Mouse (Mus musculus): ENCODE results near the gene Serhl. TPM values are rescaled to one million over a fixed set of nuclear protein-coding genes. Genes with fewer than 3 reads are reported as not detected.
"Not testable (repeated sequence)": the region's sequence is repeated elsewhere in the genome, so short reads cannot be mapped to it uniquely, and the experiment has no call there.

Serhl gene
- polyA plus RNA-seq, 1 experiment from 2014 or later, result 32.4 TPM

- H3K4me2 ChIP-seq, result no peak overlapping the region
- no peak overlapping the region for H3K27ac ChIP-seq
- WGBS, result 13% methylated on average over 9 of the region's 11 CpGs
These were observed 23.6 kb downstream of the Serhl start for GRCm38 (mm10) chr15:83112898-83113297.

GRCm38 (mm10) chr15:83114106-83114505 is 24.8 kb downstream of the Serhl start:
- no peak overlapping the region for H3K4me3 ChIP-seq
- no peak overlapping the region for H3K27ac ChIP-seq
- peak overlapping the region; percentile 6; the same call in 1 of the 2 replicates for H3K9ac ChIP-seq
- no peaks in the 10 kb centered on the region for H3K9me3 ChIP-seq
- no peaks in the 10 kb centered on the region for H3K27me3 ChIP-seq
- ATAC-seq (ENCODE audit: low FRiP score), result no peak
- no peak overlapping the region for H3K4me2 ChIP-seq
- H3K36me3 ChIP-seq, result peaks cover 40% of the 10 kb centered on the region
- H3K4me1 ChIP-seq (replicated peaks), result peaks cover 34% of the 10 kb centered on the region
- WGBS, result 61% methylated on average over 9 of the region's 9 CpGs

More at GRCm38 (mm10) chr15:83112898-83113297, 23.6 kb downstream of the Serhl start:
- H3K9ac ChIP-seq, result no peak overlapping the region
- ATAC-seq (ENCODE audit: low FRiP score), result peak; percentile 65
- H3K4me3 ChIP-seq, result no peak overlapping the region
- H3K36me3 ChIP-seq, result peaks cover 31% of the 10 kb centered on the region
- no peaks in the 10 kb centered on the region for H3K27me3 ChIP-seq
- H3K4me1 ChIP-seq (replicated peaks), result peaks cover 27% of the 10 kb centered on the region
- no peaks in the 10 kb centered on the region for H3K9me3 ChIP-seq

- H3K27ac ChIP-seq, result no peak overlapping the region
- peaks cover 50% of the 10 kb centered on the region for H3K36me3 ChIP-seq
These were observed 25.8 kb downstream of the Serhl start for GRCm38 (mm10) chr15:83115071-83115470.

GRCm38 (mm10) chr15:83118360-83118759 is 29.1 kb downstream of the Serhl start:
- peaks cover 51% of the 10 kb centered on the region for H3K36me3 ChIP-seq
- no peaks in the 10 kb centered on the region for H3K27me3 ChIP-seq
- no peaks in the 10 kb centered on the region for H3K9me3 ChIP-seq
- WGBS, result 64% methylated on average over 7 of the region's 7 CpGs
- no peak for ATAC-seq (ENCODE audit: low FRiP score)
- H3K4me3 ChIP-seq, result no peak overlapping the region
- H3K27ac ChIP-seq, result no peak overlapping the region
- H3K9ac ChIP-seq, result no peak overlapping the region
- peaks cover 34% of the 10 kb centered on the region for H3K4me1 ChIP-seq (replicated peaks)
- no peak overlapping the region for H3K4me2 ChIP-seq

More at GRCm38 (mm10) chr15:83115071-83115470, 25.8 kb downstream of the Serhl start:
- 37% methylated on average over 6 of the region's 6 CpGs for WGBS
- Histone ChIP-seq H3K9me3 (no peaks in the 10 kb centered on the region), H3K4me2 (no peak overlapping the region), H3K4me1 (replicated peaks) (peaks cover 34% of the 10 kb centered on the region), H3K27me3 (no peaks in the 10 kb centered on the region), H3K9ac (no peak overlapping the region), H3K4me3 (no peak overlapping the region)
- no peak for ATAC-seq (ENCODE audit: low FRiP score)

GRCm38 (mm10) chr15:83121709-83122565 is 32.6 kb downstream of the Serhl start:
- H3K27me3 ChIP-seq, result no peaks in the 10 kb centered on the region
- 3% methylated on average over 43 of the region's 43 CpGs for WGBS
- H3K4me3 ChIP-seq, result peak overlapping the region; percentile 82
- H3K9me3 ChIP-seq, result no peaks in the 10 kb centered on the region
- peak overlapping the region; percentile 65 for H3K4me2 ChIP-seq
- peak; percentile 65 for ATAC-seq (ENCODE audit: low FRiP score)
- H3K9ac ChIP-seq, result peak overlapping the region; percentile 82
- H3K27ac ChIP-seq, result peak overlapping the region; percentile 91
- H3K36me3 ChIP-seq, result peaks cover 48% of the 10 kb centered on the region
- H3K4me1 ChIP-seq (replicated peaks), result peaks cover 21% of the 10 kb centered on the region

- ATAC-seq (ENCODE audit: low FRiP score), result peak; percentile 88
- 11% methylated on average over 32 of the region's 32 CpGs for WGBS
These were observed 33.4 kb downstream of the Serhl start, which contains the start of gene Rrp7a for GRCm38 (mm10) chr15:83122566-83123145. TSS of gene Rrp7a (minus strand) at chr15:83122801.

GRCm38 (mm10) chr15:83124625-83125024 is 35.3 kb downstream of the Serhl start:
- H3K27me3 ChIP-seq, result no peaks in the 10 kb centered on the region
- WGBS, result 77% methylated on average over 5 of the region's 5 CpGs
- no peaks in the 10 kb centered on the region for H3K9me3 ChIP-seq
- H3K36me3 ChIP-seq, result peaks cover 49% of the 10 kb centered on the region
- ATAC-seq (ENCODE audit: low FRiP score), result no peak
- no peak overlapping the region for H3K9ac ChIP-seq
- no peak overlapping the region for H3K27ac ChIP-seq
- H3K4me3 ChIP-seq, result no peak overlapping the region
- H3K4me1 ChIP-seq (replicated peaks), result peaks cover 13% of the 10 kb centered on the region
- no peak overlapping the region for H3K4me2 ChIP-seq

More at GRCm38 (mm10) chr15:83122566-83123145, 33.4 kb downstream of the Serhl start, which contains the start of gene Rrp7a:
- H3K4me1 ChIP-seq (replicated peaks), result peaks cover 21% of the 10 kb centered on the region
- peaks cover 46% of the 10 kb centered on the region for H3K36me3 ChIP-seq
- H3K9ac ChIP-seq, result peak within 1 kb of the TSS; percentile 82
- no peaks in the 10 kb centered on the region for H3K9me3 ChIP-seq
- no peaks in the 10 kb centered on the region for H3K27me3 ChIP-seq
- peak within 1 kb of the TSS; percentile 82 for H3K4me3 ChIP-seq
- peak within 1 kb of the TSS; percentile 65 for H3K4me2 ChIP-seq
- H3K27ac ChIP-seq, result peak within 1 kb of the TSS; percentile 91

- Histone ChIP-seq H3K36me3 (peaks cover 63% of the 10 kb centered on the region), H3K27ac (peak overlapping the region; percentile 19)
These were observed 37.3 kb downstream of the Serhl start for GRCm38 (mm10) chr15:83126582-83126981.

GRCm38 (mm10) chr15:83127037-83127436 is 37.7 kb downstream of the Serhl start:
- peaks cover 68% of the 10 kb centered on the region for H3K36me3 ChIP-seq
- not testable (repeated sequence) for H3K27ac ChIP-seq; H3K27me3 ChIP-seq; H3K4me2 ChIP-seq; H3K4me3 ChIP-seq; H3K9me3 ChIP-seq; H3K4me1 ChIP-seq (replicated peaks); H3K9ac ChIP-seq; ATAC-seq (ENCODE audit: low FRiP score)
- WGBS, result 42% methylated on average over 3 of the region's 3 CpGs

More at GRCm38 (mm10) chr15:83126582-83126981, 37.3 kb downstream of the Serhl start:
- H3K27me3 ChIP-seq, result no peaks in the 10 kb centered on the region
- no peak overlapping the region for H3K4me2 ChIP-seq
- WGBS, result 80% methylated on average over 9 of the region's 9 CpGs
- H3K9ac ChIP-seq, result no peak overlapping the region
- H3K4me1 ChIP-seq (replicated peaks), result peaks cover 2% of the 10 kb centered on the region
- H3K9me3 ChIP-seq, result no peaks in the 10 kb centered on the region
- H3K4me3 ChIP-seq, result no peak overlapping the region
- no peak for ATAC-seq (ENCODE audit: low FRiP score)

GRCm38 (mm10) chr15:83129530-83130231 is 40.4 kb downstream of the Serhl start:
- no peak overlapping the region for H3K27ac ChIP-seq
- no peak for ATAC-seq (ENCODE audit: low FRiP score)
- H3K27me3 ChIP-seq, result no peaks in the 10 kb centered on the region
- H3K4me2 ChIP-seq, result no peak overlapping the region
- no peaks in the 10 kb centered on the region for H3K4me1 ChIP-seq (replicated peaks)
- WGBS, result 90% methylated on average over 7 of the region's 7 CpGs
- H3K36me3 ChIP-seq, result peaks cover 94% of the 10 kb centered on the region
- H3K9ac ChIP-seq, result no peak overlapping the region
- H3K4me3 ChIP-seq, result no peak overlapping the region
- no peaks in the 10 kb centered on the region for H3K9me3 ChIP-seq

- Histone ChIP-seq H3K36me3 (peaks cover 88% of the 10 kb centered on the region), H3K4me1 (replicated peaks) (no peaks in the 10 kb centered on the region), H3K4me3 (no peak overlapping the region), H3K27ac (no peak overlapping the region), H3K9ac (no peak overlapping the region), H3K27me3 (no peaks in the 10 kb centered on the region), H3K9me3 (no peaks in the 10 kb centered on the region), H3K4me2 (no peak overlapping the region)
- 90% methylated on average over 6 of the region's 6 CpGs for WGBS
- no peak for ATAC-seq (ENCODE audit: low FRiP score)
These were observed 45.4 kb downstream of the Serhl start for GRCm38 (mm10) chr15:83134671-83135070.

GRCm38 (mm10) chr15:83135654-83136053 is 46.3 kb downstream of the Serhl start:
- Histone ChIP-seq H3K4me1 (replicated peaks) (0 out of 2 replicates have a peak, but pooled peaks cover 3% of the 10 kb centered on the region), H3K9me3 (no peaks in the 10 kb centered on the region), H3K4me3 (no peak overlapping the region), H3K4me2 (no peak overlapping the region), H3K36me3 (peaks cover 78% of the 10 kb centered on the region), H3K27me3 (no peaks in the 10 kb centered on the region), H3K9ac (no peak overlapping the region), H3K27ac (no peak overlapping the region)
- no peak for ATAC-seq (ENCODE audit: low FRiP score)
- WGBS, result 91% methylated on average over 2 of the region's 2 CpGs

Measured in hindbrain, embryonic 13.5 days (tissue).